Mouse (Mus musculus) neutrophil, adult 59 days (primary cell): Measurements from ENCODE around the gene Pigyl. TPM values are rescaled to one million over a fixed set of nuclear protein-coding genes. Genes with fewer than 3 reads are reported as not detected.

Experiments used
- total RNA-seq, 2 experiments: library from RNA; stranded (reverse); gene quantifications; 1 replicate in 1 of 2; 2 replicates in 1 of 2; pipeline ENCODE4 v1.2.4; 2023

Pigyl gene
- 10 to 100 TPM; 14.6 to 16.6 TPM for total RNA-seq

GRCm38 (mm10) chr9:22156497-22157245 is at the start of gene Pigyl:
Gene Pigyl (plus strand): TSS chr9:22156846.

DNA sequence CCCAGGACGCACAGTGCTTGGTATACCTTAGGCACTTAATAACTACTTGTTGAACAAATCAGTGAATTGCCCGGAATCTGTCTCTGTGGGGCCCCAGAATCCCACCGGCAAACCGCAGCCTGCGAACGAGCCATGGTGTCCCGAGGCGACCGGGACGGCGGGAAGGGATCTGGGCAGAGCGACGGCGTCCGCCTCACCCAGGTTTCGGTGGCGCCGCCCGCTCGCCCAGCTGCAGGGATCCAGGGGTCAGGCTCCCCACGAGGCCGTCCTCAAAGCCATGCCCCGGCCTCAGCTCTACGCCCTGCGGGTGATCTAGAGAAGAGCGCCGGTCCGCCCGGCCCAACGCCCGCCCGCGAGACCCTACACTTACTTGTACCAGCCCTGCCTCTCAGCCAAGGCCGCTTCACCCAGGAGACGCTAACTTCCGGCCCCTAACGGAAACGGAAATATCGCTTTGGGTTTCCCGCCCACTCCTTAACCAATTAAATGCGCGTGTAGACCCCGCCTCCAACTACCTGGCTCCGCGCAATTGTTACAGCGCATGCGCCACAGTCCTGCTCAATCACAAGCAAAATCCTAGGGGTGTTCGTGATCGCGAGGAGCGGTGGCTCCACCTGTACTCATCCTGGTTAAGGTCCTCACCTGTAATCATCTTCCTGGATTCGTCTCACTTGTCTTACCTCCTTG is 39.8 kb upstream of the Pigyl start, which contains the start of gene Elof1:
Elof1 (minus strand) TSS at position 433 of the 687 bp plus-strand sequence.

GRCm38 (mm10) chr9:22135644-22136390 is 20.8 kb upstream of the Pigyl start, which contains the start of gene Acp5:
Gene Acp5 (minus strand): TSS chr9:22135711.

DNA sequence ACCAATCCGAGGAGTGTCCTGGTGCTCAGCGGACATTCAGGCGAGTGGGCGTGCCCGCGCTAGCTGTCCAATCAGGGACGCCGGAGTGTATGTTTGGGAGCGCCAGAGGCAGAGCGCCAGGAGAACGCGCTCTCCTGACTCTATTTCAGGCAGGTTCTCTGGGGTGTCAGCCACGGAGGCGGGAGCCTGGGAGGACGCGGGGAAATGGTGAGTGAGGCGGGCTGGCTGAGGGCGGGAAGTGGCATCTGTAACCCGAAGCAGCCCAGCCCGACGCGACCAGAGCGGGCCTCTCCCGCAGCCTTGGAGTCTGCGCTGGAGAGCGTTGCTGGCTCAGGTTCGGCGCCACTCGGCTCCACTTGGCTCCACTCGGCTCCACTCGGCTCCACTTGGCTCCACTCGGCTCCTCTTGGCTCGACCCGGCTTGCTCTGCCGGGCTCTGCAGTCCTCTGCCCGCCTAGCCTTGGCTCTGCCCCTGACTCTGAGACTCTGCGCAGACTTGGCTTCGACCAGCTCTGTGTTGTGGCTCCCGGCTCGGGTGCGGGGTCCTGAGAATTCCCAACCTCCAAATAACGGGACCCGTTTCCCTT is 31.5 kb downstream of the Pigyl start, which contains the start of gene Zfp872:
Zfp872 (plus strand) TSS at position 66 of the 587 bp plus-strand sequence.

Other genes starting within 250 kb of the Pigyl start
- 100 to 1,000 TPM; 172 to 188 TPM for gene Rab3d, start 238.7 kb upstream of the Pigyl start, total RNA-seq
- 1 to 10 TPM; 1.3 TPM for gene Ccdc159, start 229.4 kb upstream of the Pigyl start, total RNA-seq
- 10 to 100 TPM; 16.9 to 18.5 TPM for gene Tmem205, start 229.3 kb upstream of the Pigyl start, total RNA-seq
- 1 to 10 TPM; 1.0 TPM for gene Plppr2, start 219.8 kb upstream of the Pigyl start, total RNA-seq
- 1 to 10 TPM; 3.6 to 5.4 TPM for gene Swsap1, start 201.1 kb upstream of the Pigyl start, total RNA-seq
- gene Epor, start 193.3 kb upstream of the Pigyl start, total RNA-seq, result 1 to 10 TPM; 3.4 to 8.7 TPM
- not detected for gene Rgl3, start 167.4 kb upstream of the Pigyl start, total RNA-seq
- not detected for gene Ccdc151, start 154.2 kb upstream of the Pigyl start, total RNA-seq
- gene Prkcsh, start 154.0 kb upstream of the Pigyl start, total RNA-seq, result 10 to 100 TPM; 53.0 to 58.7 TPM
- not detected for gene Elavl3, start 104.8 kb upstream of the Pigyl start, total RNA-seq
- not detected for gene Gm49318, start 85.6 kb upstream of the Pigyl start, total RNA-seq
- 10 to 100 TPM in 1 of 2 experiments, 1 to 10 TPM in 1; 8.4 to 12.0 TPM for gene Zfp653, start 85.5 kb upstream of the Pigyl start, total RNA-seq
- 1 to 10 TPM; 7.1 to 8.9 TPM for gene Ecsit, start 71.4 kb upstream of the Pigyl start, total RNA-seq
- not detected for gene Cnn1, start 57.6 kb upstream of the Pigyl start, total RNA-seq
- gene Elof1, start 39.7 kb upstream of the Pigyl start, total RNA-seq, result 10 to 100 TPM; 35.8 to 42.7 TPM
- gene Acp5, start 21.1 kb upstream of the Pigyl start, total RNA-seq, result 10 to 100 TPM; 17.1 to 26.9 TPM
- gene Zfp872, start 31.2 kb downstream of the Pigyl start, total RNA-seq, result not detected
- gene Zfp809, start 68.9 kb downstream of the Pigyl start, total RNA-seq, result 10 to 100 TPM; 15.5 TPM
- under 1 TPM; 0.31 to 0.40 TPM for gene Zfp599, start 103.0 kb downstream of the Pigyl start, total RNA-seq
- 1 to 10 TPM; 6.8 to 8.8 TPM for gene Zfp810, start 150.8 kb downstream of the Pigyl start, total RNA-seq
- 10 to 100 TPM; 39.0 to 49.7 TPM for gene Anln, start 232.3 kb downstream of the Pigyl start, total RNA-seq